Mouse (Mus musculus): ENCODE results near the gene Rtn4rl1. TPM values are rescaled to one million over a fixed set of nuclear protein-coding genes. Genes with fewer than 3 reads are reported as not detected.

Gene Rtn4rl1
- total RNA-seq (2023) = 18.0 TPM

DNA sequence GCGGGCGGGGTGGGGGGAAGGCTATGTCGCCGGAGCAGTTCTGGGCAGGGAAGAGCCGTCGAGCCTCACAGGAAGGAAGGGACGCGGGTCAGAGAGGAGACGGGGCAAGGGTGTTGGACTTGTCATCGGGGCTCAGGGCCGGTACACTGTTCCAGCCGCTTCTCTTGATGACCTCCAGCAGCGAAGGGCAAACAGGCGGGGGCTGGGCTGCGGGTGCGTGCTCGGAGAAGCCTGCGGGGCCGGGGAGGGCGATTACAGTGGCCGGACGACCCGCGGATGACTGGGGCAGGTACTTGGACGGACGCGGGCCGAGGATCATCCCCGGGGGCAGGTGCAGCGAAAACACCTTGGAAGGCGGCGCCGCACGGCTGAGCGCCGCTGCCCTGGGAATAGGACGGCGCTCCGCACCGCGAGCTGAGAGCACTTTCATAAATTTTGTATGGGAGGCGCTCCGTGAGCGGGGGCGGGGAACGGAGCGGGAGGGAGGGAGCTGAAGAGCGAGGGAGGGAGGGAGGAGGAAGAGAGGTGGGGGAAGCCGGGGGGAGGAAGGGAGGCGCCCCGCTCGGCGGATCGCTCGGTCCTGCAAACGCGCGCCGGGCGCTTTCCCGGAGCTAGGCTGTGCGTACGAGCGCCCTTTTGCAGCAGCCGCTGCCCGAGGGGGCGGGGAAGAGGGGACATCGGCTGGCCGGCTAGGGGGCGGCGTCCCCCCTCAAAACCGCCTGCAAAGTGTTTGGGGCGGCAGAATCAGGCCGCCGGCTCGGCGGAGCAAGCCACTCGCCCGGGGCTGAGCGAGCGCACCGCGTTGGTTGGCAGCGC is at the start of gene Rtn4rl1:
Gene Rtn4rl1 (plus strand): TSS at position 528 of the 816 bp plus-strand sequence.

DNA sequence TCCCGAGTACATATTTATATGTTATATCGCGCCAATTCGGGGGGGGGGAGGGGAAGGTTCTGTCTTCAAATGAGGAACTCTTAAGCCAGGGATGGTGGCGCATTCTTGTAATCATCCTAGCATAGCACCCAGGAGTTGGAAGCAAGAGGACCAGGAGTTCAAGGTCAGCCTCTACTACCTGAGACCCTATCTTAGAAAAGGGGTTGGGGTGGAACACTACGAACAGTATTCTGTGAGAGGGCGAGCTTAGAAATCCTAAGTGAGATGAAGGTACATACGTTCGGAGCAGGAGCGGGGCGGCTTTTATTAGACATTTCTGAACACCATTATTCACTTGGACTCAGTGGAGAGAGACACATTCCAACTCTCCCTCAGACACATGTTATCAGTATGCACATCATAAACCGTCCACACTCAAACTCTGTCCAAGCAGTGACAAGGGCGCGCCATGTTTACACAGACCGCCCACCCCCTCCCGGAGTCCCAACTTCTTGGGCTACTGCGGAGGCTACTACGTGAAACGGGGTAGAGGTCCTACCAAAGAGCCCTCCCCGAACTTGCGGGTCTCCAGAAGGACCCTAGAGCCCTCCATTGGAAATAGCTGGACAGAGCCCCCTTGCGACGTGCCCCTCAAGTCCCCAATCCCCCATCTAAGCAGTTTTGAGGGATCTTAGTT is 24.0 kb upstream of the Rtn4rl1 start, which contains the start of gene Hic1:
Gene Hic1 (minus strand): TSS at position 115 of the 676 bp plus-strand sequence.

DNA sequence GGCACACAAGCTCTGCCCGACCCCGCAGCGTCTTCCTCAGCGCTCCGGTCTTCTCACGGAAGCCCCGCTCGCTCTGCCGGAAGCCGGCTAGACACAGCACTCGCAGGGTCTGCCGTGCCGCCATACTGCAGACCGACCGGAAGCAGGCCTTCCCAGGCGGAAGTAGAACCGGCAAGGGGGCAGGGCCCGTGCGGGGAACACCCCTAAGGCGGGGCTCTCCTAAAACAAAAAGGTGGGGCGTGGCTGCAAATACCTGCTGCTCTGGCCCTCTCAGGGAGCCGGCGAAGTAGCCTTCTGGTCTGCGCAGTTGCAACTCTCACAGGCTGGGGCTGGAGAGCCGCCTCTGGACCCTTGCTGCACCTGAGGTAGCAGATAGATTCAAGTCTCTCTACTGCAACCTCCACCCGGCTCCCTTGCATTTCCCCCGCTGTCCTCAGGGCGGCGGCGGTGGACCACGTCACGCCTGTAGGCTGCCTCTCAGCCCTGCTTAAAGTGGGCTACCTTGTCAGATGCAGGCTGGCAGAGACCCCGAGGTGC is 14.8 kb upstream of the Rtn4rl1 start, which contains the start of gene Ovca2:
Gene Ovca2 (minus strand): TSS at position 164 of the 537 bp plus-strand sequence.

DNA sequence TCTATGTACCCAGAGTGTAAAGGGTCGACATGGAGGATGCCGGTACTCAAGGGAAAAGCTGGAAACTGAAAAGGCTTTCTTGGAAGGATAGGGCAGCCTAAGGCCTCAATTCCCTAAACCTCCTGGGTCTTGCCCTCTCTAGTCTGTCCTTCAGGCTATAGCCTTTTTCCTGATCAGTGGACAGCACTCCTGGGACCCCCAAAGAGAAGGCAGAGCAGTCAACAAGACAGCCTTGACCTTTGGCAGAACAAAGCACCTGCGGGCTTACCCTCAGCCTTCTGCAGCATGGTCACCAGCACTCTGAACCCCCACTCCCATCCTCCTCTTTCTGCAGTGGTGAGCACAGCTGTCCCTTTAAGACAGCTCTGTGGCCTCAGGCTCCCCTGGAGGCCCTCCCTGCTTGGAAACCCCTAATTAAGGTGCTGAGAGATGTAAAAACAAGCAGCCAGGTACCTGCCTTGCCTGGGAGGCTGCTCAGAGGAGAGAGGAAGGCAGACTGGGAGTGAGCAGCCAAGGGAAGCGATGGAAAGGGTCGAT is 2.6 kb upstream of the Rtn4rl1 start, which contains the start of gene Dph1:
Gene Dph1 (minus strand): TSS at position 337 of the 537 bp plus-strand sequence.

Other genes with a start within 250 kb of the Rtn4rl1 start
- 1.7 TPM for gene Hic1, start 24.3 kb upstream of the Rtn4rl1 start, total RNA-seq (2023)
- 13.6 TPM for gene Ovca2, start 14.9 kb upstream of the Rtn4rl1 start, total RNA-seq (2023)
- gene Dph1, start 2.5 kb upstream of the Rtn4rl1 start, total RNA-seq (2023) = 23.6 TPM
- gene Rpa1, start 154.5 kb downstream of the Rtn4rl1 start, total RNA-seq (2023) = 147 TPM
- 16.1 TPM for gene Smyd4, start 154.7 kb downstream of the Rtn4rl1 start, total RNA-seq (2023)
- 0.55 TPM for gene Serpinf1, start 228.9 kb downstream of the Rtn4rl1 start, total RNA-seq (2023)
- 0.46 TPM for gene Serpinf2, start 245.8 kb downstream of the Rtn4rl1 start, total RNA-seq (2023)

Measured in CD8-positive naive resting alpha-beta T cell, adult 57 days (primary cell).